Comparison of ENCODE assay signal across 7 mouse cellular contexts in the genomic region with DNA sequence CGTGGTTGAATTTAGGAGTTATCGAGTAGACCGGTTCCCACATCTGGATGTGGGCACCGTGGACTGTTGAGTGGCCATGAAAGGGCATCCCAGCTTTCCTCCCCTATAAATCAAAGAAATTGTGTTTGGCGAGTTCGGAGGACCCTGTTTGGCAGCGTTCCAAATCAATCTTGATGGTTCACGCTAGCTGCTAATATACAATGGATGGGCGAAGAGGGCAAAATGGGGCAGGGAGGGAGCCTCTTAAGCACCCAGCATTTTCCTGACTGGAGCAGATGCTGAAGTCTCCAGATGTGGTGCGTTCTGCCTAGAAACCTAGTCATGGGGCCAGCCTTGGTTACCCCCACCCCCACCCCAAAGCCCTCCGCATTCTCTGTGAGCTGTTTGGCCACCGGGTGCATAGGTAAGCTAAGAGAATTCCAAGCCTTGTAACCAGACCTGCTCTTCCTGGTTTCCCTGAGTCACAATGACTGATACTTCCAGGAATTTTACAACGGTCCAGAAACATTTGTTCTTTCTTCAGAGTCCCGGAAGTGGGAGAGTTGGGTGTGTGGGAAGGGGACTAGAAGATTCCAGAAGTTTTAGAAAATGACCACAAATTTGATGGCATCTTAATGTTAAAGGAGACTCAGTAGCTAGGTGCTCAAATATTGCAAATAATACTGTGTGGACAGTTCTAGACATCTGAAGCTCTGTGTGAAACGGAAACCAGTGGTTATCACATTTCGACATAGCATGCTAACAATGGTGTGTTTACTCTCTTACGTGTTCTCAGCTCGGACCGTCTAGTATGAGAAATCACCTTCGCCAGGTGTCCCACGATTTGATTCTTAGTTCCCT. TPM values are rescaled to one million over a fixed set of nuclear protein-coding genes. Genes with fewer than 3 reads are reported as not detected.
DNase-seq lines count a peak whose midpoint lies in the region; ATAC-seq and TF ChIP-seq lines count a peak whose summit lies in the region.

No protein-coding gene starts in this region.

- peak; percentile 88 for DNase-seq in 3T3-L1 (ENCODE audit: low read depth, low spot score)
- peak; percentile 35 for DNase-seq in lung, postnatal 36 days
- no peak for DNase-seq in adrenal gland, adult 18-20 months (ENCODE audit: low spot score in 2 of 2)
- no peak for DNase-seq in layer of hippocampus, adult 9-11 months
- DNase-seq in layer of hippocampus, postnatal 25 days (ENCODE audit: extremely low spot score in 1 of 2, low spot score in 1 of 2) = no peak

- WGBS in forebrain, embryonic 15.5 days = 7% methylated on average over 21 of the region's 21 CpGs

- ATAC-seq in forebrain, embryonic 15.5 days (replicated peaks) = peak; percentile 11; the same call in 1 of the 2 replicates

- H3K27ac ChIP-seq in ES-Bruce4 (ENCODE audit: insufficient read depth, low read length) = peak overlapping the region; percentile 96
- no peak overlapping the region for H3K27ac ChIP-seq in forebrain, embryonic 15.5 days (replicated peaks)

- TF ChIP-seq EP300 in ES-Bruce4 (IDR thresholded peaks at IDR 0.05; ENCODE audit: insufficient read depth, low read depth, low read length) = peak; percentile 90; the same call in 1 of the 2 replicates

- no peaks in the 10 kb centered on the region for H3K9me3 ChIP-seq in ES-Bruce4 (replicated peaks; ENCODE audit: control insufficient read depth, insufficient read depth, low read length, poor library complexity, severe bottlenecking)
- H3K9me3 ChIP-seq in forebrain, embryonic 15.5 days = no peaks in the 10 kb centered on the region

- H3K27me3 ChIP-seq in ES-Bruce4 (ENCODE audit: control insufficient read depth, insufficient read depth, low read length, poor library complexity, severe bottlenecking) = no peaks in the 10 kb centered on the region
- no peaks in the 10 kb centered on the region for H3K27me3 ChIP-seq in forebrain, embryonic 15.5 days

- peaks cover 8% of the 10 kb centered on the region for H3K36me3 ChIP-seq in ES-Bruce4 (ENCODE audit: control insufficient read depth, insufficient read depth, low read length, poor library complexity, severe bottlenecking)
- no peaks in the 10 kb centered on the region for H3K36me3 ChIP-seq in forebrain, embryonic 15.5 days

- H3K4me1 ChIP-seq in ES-Bruce4 (ENCODE audit: control insufficient read depth, insufficient read depth, low read length) = peaks cover 4% of the 10 kb centered on the region
- H3K4me1 ChIP-seq in forebrain, embryonic 15.5 days = peaks cover 20% of the 10 kb centered on the region

- TF ChIP-seq POLR2A in ES-Bruce4 (IDR thresholded peaks at IDR 0.05; ENCODE audit: insufficient read depth, low read length) = no peak

- peak overlapping the region; percentile 31 for H3K4me3 ChIP-seq in ES-Bruce4 (ENCODE audit: low read depth, low read length)
- peak overlapping the region; percentile 49 for H3K4me3 ChIP-seq in forebrain, embryonic 15.5 days

- H3K9ac ChIP-seq in ES-Bruce4 (ENCODE audit: low read depth, poor library complexity, severe bottlenecking) = peak overlapping the region; percentile 73
- peak overlapping the region; percentile 47; the same call in 1 of the 2 replicates for H3K9ac ChIP-seq in forebrain, embryonic 15.5 days (replicated peaks)

- no peak for TF ChIP-seq CTCF in ES-Bruce4 (IDR thresholded peaks at IDR 0.05; ENCODE audit: low read depth, low read length)

- H3K4me2 ChIP-seq in forebrain, embryonic 15.5 days (replicated peaks) = peak overlapping the region; percentile 94

RNA-seq across cellular contexts. Expression of a gene that starts 57.0 kb away (rescaled TPM):
- 55.5 and 57.5 TPM in 2 replicates for polyA plus RNA-seq in ES-Bruce4 (2011; ENCODE audit: insufficient read depth, insufficient read length, low read depth, missing spikeins)
- 3.3 and 4.5 TPM in 2 replicates for polyA plus RNA-seq in forebrain, embryonic 15.5 days (2015; fragmentation: Nextera tagmentation; extraction: Ambion mirVana)
- 1 to 10 TPM; 5.8 to 9.1 TPM for total RNA-seq in adrenal gland, adult 18-20 months (2021)
- 10 to 100 TPM; 17.0 to 17.5 TPM for total RNA-seq in layer of hippocampus, postnatal 25 days (2021)

Comparison
In these comparisons a context has a peak if more than half of its experiments do, and no peak if none do; other contexts are left out.
1. DNase-seq: peak in 3T3-L1 (single experiment) and lung, postnatal 36 days (single experiment); none in adrenal gland, adult 18-20 months (0 of 2), layer of hippocampus, adult 9-11 months (single experiment) and layer of hippocampus, postnatal 25 days (0 of 2).